Mouse (Mus musculus) limb, embryonic 11.5 days (tissue): ENCODE data around the gene Ctcfl. TPM values are rescaled to one million over a fixed set of nuclear protein-coding genes. Genes with fewer than 3 reads are reported as not detected.

ENCODE experiments used
- ATAC-seq: fragments of 200-750 bp; cut with Nextera tagmentation; 2 replicates; pipeline ENCODE4 v1.8.0; 2017; ENCODE audit warnings: low read depth; ENCODE audit not compliant: insufficient number of reproducible peaks, low FRiP score, low TSS enrichment
- DNase-seq: peaks from one replicate; pipeline ENCODE4 v3.0.0-alpha.2; 2015; ENCODE audit warnings: low spot score
- H3K27ac ChIP-seq: fragments of 300-500 bp; sonication (generic); replicated peaks from 2 replicates; pipeline ENCODE4 v1.5.1; 2014; ENCODE audit warnings: low read depth, mild to moderate bottlenecking, low read length
- H3K27me3 ChIP-seq: fragments of 300-500 bp; sonication (generic); 2 replicates; pipeline ENCODE4 v1.6.1; 2014; ENCODE audit warnings: mild to moderate bottlenecking, low read length, mixed read lengths; ENCODE audit not compliant: control insufficient read depth, insufficient read depth
- H3K36me3 ChIP-seq: fragments of 300-500 bp; sonication (generic); 2 replicates; pipeline ENCODE4 v1.6.1; 2014; ENCODE audit warnings: mild to moderate bottlenecking, low read length, moderate library complexity, mixed read lengths; ENCODE audit not compliant: control insufficient read depth, insufficient read depth
- H3K4me1 ChIP-seq: fragments of 300-500 bp; sonication (generic); 2 replicates; pipeline ENCODE4 v1.6.1; 2014; ENCODE audit warnings: low read length, mixed read lengths; ENCODE audit not compliant: control insufficient read depth, insufficient read depth
- H3K4me2 ChIP-seq: fragments of 300-500 bp; sonication (generic); 2 replicates; pipeline ENCODE4 v1.6.1; 2014; ENCODE audit warnings: low read depth, mild to moderate bottlenecking, moderate library complexity; ENCODE audit not compliant: severe bottlenecking
- H3K4me3 ChIP-seq: fragments of 300-500 bp; sonication (generic); 2 replicates; pipeline ENCODE4 v1.5.1; 2014; ENCODE audit warnings: low read depth, low read length
- H3K9ac ChIP-seq: fragments of 300-500 bp; sonication (generic); 2 replicates; pipeline ENCODE4 v1.6.1; 2014; ENCODE audit warnings: mild to moderate bottlenecking, low read length
- H3K9me3 ChIP-seq: fragments of 300-500 bp; sonication (generic); 2 replicates; pipeline ENCODE4 v1.6.1; 2016; ENCODE audit warnings: low read length; ENCODE audit not compliant: control insufficient read depth
- WGBS: fragments of 180-500 bp; shearing (Covaris S2); extraction: QIAGEN DNeasy Blood & Tissue Kit; methylation state at CpG from one replicate; pipeline ENCODE4 v1.1.7; 2014; 5-methylcytosine and 5-hydroxymethylcytosine counted together
- polyA plus RNA-seq: library from polyadenylated mRNA; unstranded; fragments of >200 nt; fragmentation: Nextera tagmentation; extraction: Ambion mirVana; gene quantifications from 2 replicates; pipeline ENCODE4 v1.2.1, GENCODE M21; 2014

The Ctcfl gene
- polyA plus RNA-seq, 1 experiment from 2014 or later: 0.11 TPM

GRCm38 (mm10) chr2:173158390-173159055 is 39.2 kb upstream of the Ctcfl start:
- Histone ChIP-seq H3K4me2 (no peak overlapping the region), H3K36me3 (no peaks in the 10 kb centered on the region), H3K27me3 (no peaks in the 10 kb centered on the region), H3K9me3 (no peaks in the 10 kb centered on the region), H3K4me1 (peaks cover 15% of the 10 kb centered on the region; the same call in 1 of the 2 replicates), H3K9ac (no peak overlapping the region), H3K27ac (no peak overlapping the region), H3K4me3 (no peak overlapping the region)
- no peak for DNase-seq
- ATAC-seq: no peak
- 91% methylated on average over 19 of the region's 19 CpGs for WGBS

GRCm38 (mm10) chr2:173157871-173158270 is 38.5 kb upstream of the Ctcfl start:
- H3K27ac ChIP-seq: no peak overlapping the region
- ATAC-seq (no peak), DNase-seq (no peak)
- no peak overlapping the region for H3K4me2 ChIP-seq
- no peaks in the 10 kb centered on the region for H3K27me3 ChIP-seq
- H3K4me3 ChIP-seq: no peak overlapping the region
- H3K36me3 ChIP-seq: no peaks in the 10 kb centered on the region
- H3K9ac ChIP-seq: no peak overlapping the region
- peaks cover 15% of the 10 kb centered on the region; the same call in 1 of the 2 replicates for H3K4me1 ChIP-seq
- WGBS: 98% methylated on average over 4 of the region's 4 CpGs
- no peaks in the 10 kb centered on the region for H3K9me3 ChIP-seq

- Histone ChIP-seq H3K9me3 (no peaks in the 10 kb centered on the region), H3K4me1 (peaks cover 15% of the 10 kb centered on the region; the same call in 1 of the 2 replicates), H3K4me2 (no peak overlapping the region), H3K36me3 (no peaks in the 10 kb centered on the region), H3K4me3 (no peak overlapping the region), H3K9ac (no peak overlapping the region), H3K27ac (no peak overlapping the region), H3K27me3 (no peaks in the 10 kb centered on the region)
- no peak for ATAC-seq
- DNase-seq: no peak
- 70% methylated on average over 4 of the region's 4 CpGs for WGBS
Observed at GRCm38 (mm10) chr2:173157376-173157775, 38.1 kb upstream of the Ctcfl start.

- DNase-seq (no peak), ATAC-seq (no peak)
- no peaks in the 10 kb centered on the region for H3K36me3 ChIP-seq
- H3K9ac ChIP-seq: no peak overlapping the region
- WGBS: 83% methylated on average over 13 of the region's 13 CpGs
- no peak overlapping the region for H3K4me2 ChIP-seq
- H3K27ac ChIP-seq: no peak overlapping the region
- no peaks in the 10 kb centered on the region for H3K27me3 ChIP-seq
- no peaks in the 10 kb centered on the region for H3K9me3 ChIP-seq
- H3K4me3 ChIP-seq: no peak overlapping the region
- peaks cover 14% of the 10 kb centered on the region; the same call in 1 of the 2 replicates for H3K4me1 ChIP-seq
Observed at GRCm38 (mm10) chr2:173156923-173157322, 37.6 kb upstream of the Ctcfl start.

GRCm38 (mm10) chr2:173155907-173156306 is 36.6 kb upstream of the Ctcfl start:
- Histone ChIP-seq H3K27ac (no peak overlapping the region), H3K9me3 (no peaks in the 10 kb centered on the region), H3K36me3 (no peaks in the 10 kb centered on the region), H3K4me2 (no peak overlapping the region), H3K9ac (no peak overlapping the region), H3K27me3 (no peaks in the 10 kb centered on the region), H3K4me1 (peaks cover 8% of the 10 kb centered on the region; the same call in 1 of the 2 replicates), H3K4me3 (no peak overlapping the region)
- ATAC-seq: no peak
- 91% methylated on average over 10 of the region's 10 CpGs for WGBS
- DNase-seq: no peak

- WGBS: 94% methylated on average over 14 of the region's 14 CpGs
- no peak for DNase-seq
Observed at GRCm38 (mm10) chr2:173154962-173155361, 35.6 kb upstream of the Ctcfl start.

GRCm38 (mm10) chr2:173154513-173154912 is 35.2 kb upstream of the Ctcfl start:
- no peak for ATAC-seq
- 95% methylated on average over 13 of the region's 13 CpGs for WGBS
- Histone ChIP-seq H3K9me3 (no peaks in the 10 kb centered on the region), H3K27ac (no peak overlapping the region), H3K4me2 (no peak overlapping the region), H3K27me3 (no peaks in the 10 kb centered on the region), H3K36me3 (no peaks in the 10 kb centered on the region), H3K4me3 (no peak overlapping the region), H3K4me1 (peaks cover 2% of the 10 kb centered on the region; the same call in 1 of the 2 replicates), H3K9ac (no peak overlapping the region)
- DNase-seq: no peak

More at GRCm38 (mm10) chr2:173154962-173155361, 35.6 kb upstream of the Ctcfl start:
- no peak overlapping the region for H3K9ac ChIP-seq
- H3K27ac ChIP-seq: no peak overlapping the region
- H3K4me3 ChIP-seq: no peak overlapping the region
- peaks cover 5% of the 10 kb centered on the region; the same call in 1 of the 2 replicates for H3K4me1 ChIP-seq
- no peaks in the 10 kb centered on the region for H3K27me3 ChIP-seq
- H3K9me3 ChIP-seq: no peaks in the 10 kb centered on the region
- ATAC-seq: no peak
- no peak overlapping the region for H3K4me2 ChIP-seq
- no peaks in the 10 kb centered on the region for H3K36me3 ChIP-seq

- Histone ChIP-seq H3K4me1 (no peaks in the 10 kb centered on the region), H3K27me3 (no peaks in the 10 kb centered on the region), H3K4me2 (no peak overlapping the region), H3K9ac (no peak overlapping the region), H3K36me3 (no peaks in the 10 kb centered on the region), H3K4me3 (no peak overlapping the region), H3K27ac (no peak overlapping the region), H3K9me3 (no peaks in the 10 kb centered on the region)
- DNase-seq (no peak), ATAC-seq (no peak)
- WGBS: 91% methylated on average over 10 of the region's 10 CpGs
Observed at GRCm38 (mm10) chr2:173153266-173153665, 33.9 kb upstream of the Ctcfl start.
